Mouse (Mus musculus): ENCODE measurements around the gene Fgf6.

GRCm38 (mm10) chr6:126993676-126994075 lies 21.7 kb upstream of the Fgf6 start:
- TF ChIP-seq CTCF (IDR thresholded peaks at IDR 0.05; ENCODE audit: low read depth) (no peak), EP300 (IDR thresholded peaks at IDR 0.05; ENCODE audit: low read depth) (no peak)

Measured in liver, embryonic 14.5 days (tissue).